In genomic region chr10:61080227-61080930, GRCm38 (mm10) we compare ENCODE assay signal across 8 mouse cellular contexts. TPM values are rescaled to one million over a fixed set of nuclear protein-coding genes. Genes with fewer than 3 reads are reported as not detected.
A peak's percentile ranks its signal among the peaks of the same experiment; 100 is the strongest.
DNase-seq lines count a peak whose midpoint lies in the region; ATAC-seq and TF ChIP-seq lines count a peak whose summit lies in the region.

No protein-coding gene starts in this region.

- H3K9me3 ChIP-seq in embryonic facial prominence, embryonic 12.5 days: no peaks in the 10 kb centered on the region
- H3K9me3 ChIP-seq in limb, embryonic 15.5 days: no peaks in the 10 kb centered on the region
- H3K9me3 ChIP-seq in midbrain, embryonic 15.5 days: no peaks in the 10 kb centered on the region

- no peak overlapping the region for H3K4me3 ChIP-seq in embryonic facial prominence, embryonic 12.5 days
- H3K4me3 ChIP-seq in limb, embryonic 15.5 days: peak overlapping the region; percentile 15; the same call in 1 of the 2 replicates
- H3K4me3 ChIP-seq in midbrain, embryonic 15.5 days: no peak overlapping the region
- H3K4me3 ChIP-seq in testis, adult 2 months (ENCODE audit: control insufficient read depth, low read depth, low read length): peak overlapping the region; percentile 7; the same call in 1 of the 2 replicates

- H3K4me1 ChIP-seq in embryonic facial prominence, embryonic 12.5 days: peaks cover 3% of the 10 kb centered on the region; the same call in 1 of the 2 replicates
- H3K4me1 ChIP-seq in limb, embryonic 15.5 days: peaks cover 9% of the 10 kb centered on the region
- H3K4me1 ChIP-seq in midbrain, embryonic 15.5 days: peaks cover 11% of the 10 kb centered on the region
- peaks cover 10% of the 10 kb centered on the region for H3K4me1 ChIP-seq in testis, adult 2 months (ENCODE audit: control insufficient read depth, insufficient read depth, low read length)

- no peak for TF ChIP-seq CTCF in testis, adult 2 months (IDR thresholded peaks at IDR 0.05; ENCODE audit: control insufficient read depth, insufficient read depth, insufficient replicate concordance, low read depth, low read length)

- no peaks in the 10 kb centered on the region for H3K36me3 ChIP-seq in embryonic facial prominence, embryonic 12.5 days
- H3K36me3 ChIP-seq in limb, embryonic 15.5 days: no peaks in the 10 kb centered on the region
- H3K36me3 ChIP-seq in midbrain, embryonic 15.5 days (replicated peaks): no peaks in the 10 kb centered on the region
- no peaks in the 10 kb centered on the region for H3K36me3 ChIP-seq in testis, adult 2 months (ENCODE audit: control insufficient read depth, insufficient read depth, low read length)

- DNase-seq in 3134 (ENCODE audit: extremely low read depth, insufficient read length, low spot score): peak; percentile 75
- peak; percentile 77 for DNase-seq in Muller cell, postnatal 12 days (ENCODE audit: inconsistent ontology term)
- peak; percentile 31 to 53 for DNase-seq in heart, adult 9 months (ENCODE audit: low spot score in 2 of 2)
- DNase-seq in kidney, adult 18-20 months: peak; percentile 35

- no peak overlapping the region for H3K27ac ChIP-seq in embryonic facial prominence, embryonic 12.5 days
- H3K27ac ChIP-seq in limb, embryonic 15.5 days: no peak overlapping the region
- H3K27ac ChIP-seq in midbrain, embryonic 15.5 days: peak overlapping the region; percentile 68
- H3K27ac ChIP-seq in testis, adult 2 months (ENCODE audit: control insufficient read depth, insufficient read depth, low read depth, low read length): no peak overlapping the region

- peak; percentile 91 for ATAC-seq in embryonic facial prominence, embryonic 12.5 days (ENCODE audit: insufficient number of reproducible peaks, insufficient read depth, low FRiP score, low TSS enrichment)
- peak; percentile 84; the same call in 1 of the 2 replicates for ATAC-seq in limb, embryonic 15.5 days (ENCODE audit: insufficient number of reproducible peaks, low FRiP score, low TSS enrichment, low read depth)
- peak; percentile 97 for ATAC-seq in midbrain, embryonic 15.5 days (replicated peaks)

- 40% methylated on average over 14 of the region's 14 CpGs for WGBS in embryonic facial prominence, embryonic 12.5 days
- WGBS in limb, embryonic 15.5 days: 38% methylated on average over 14 of the region's 14 CpGs
- WGBS in midbrain, embryonic 15.5 days: 42% methylated on average over 14 of the region's 14 CpGs

- no peak overlapping the region for H3K9ac ChIP-seq in embryonic facial prominence, embryonic 12.5 days
- H3K9ac ChIP-seq in limb, embryonic 15.5 days: no peak overlapping the region
- H3K9ac ChIP-seq in midbrain, embryonic 15.5 days: 0 out of 2 replicates have a peak overlapping the region, but pooled peaks have one; percentile 15

- TF ChIP-seq POLR2A in testis, adult 2 months (IDR thresholded peaks at IDR 0.05; ENCODE audit: control insufficient read depth, low read depth, low read length): peak; percentile 39; the same call in 1 of the 2 replicates

- peak overlapping the region; percentile 34 for H3K4me2 ChIP-seq in embryonic facial prominence, embryonic 12.5 days (replicated peaks)
- peak overlapping the region; percentile 34 for H3K4me2 ChIP-seq in limb, embryonic 15.5 days
- peak overlapping the region; percentile 35 for H3K4me2 ChIP-seq in midbrain, embryonic 15.5 days

- H3K27me3 ChIP-seq in embryonic facial prominence, embryonic 12.5 days: no peaks in the 10 kb centered on the region
- H3K27me3 ChIP-seq in limb, embryonic 15.5 days: no peaks in the 10 kb centered on the region
- H3K27me3 ChIP-seq in midbrain, embryonic 15.5 days (replicated peaks): no peaks in the 10 kb centered on the region
- no peaks in the 10 kb centered on the region for H3K27me3 ChIP-seq in testis, adult 2 months (ENCODE audit: control insufficient read depth, insufficient read depth, low read length)

RNA-seq across cellular contexts. Expression of gene Pcbd1, which starts 8.8 kb away (rescaled TPM):
- 11.8 and 12.8 TPM in 2 replicates for polyA plus RNA-seq in embryonic facial prominence, embryonic 12.5 days (2016; fragmentation: Nextera tagmentation; extraction: Ambion mirVana)
- polyA plus RNA-seq in limb, embryonic 15.5 days (2015; fragmentation: Nextera tagmentation; extraction: Ambion mirVana): 11.1 and 15.8 TPM in 2 replicates
- polyA plus RNA-seq in midbrain, embryonic 15.5 days (2015; fragmentation: Nextera tagmentation; extraction: Ambion mirVana): 40.7 and 44.2 TPM in 2 replicates
- polyA plus RNA-seq in testis, adult 2 months (2012; rRNA removed): 0.28 and 0.76 TPM in 2 replicates

Comparison
In these comparisons a context has a peak if more than half of its experiments do, and no peak if none do; other contexts are left out.
1. H3K4me3 ChIP-seq: peak in limb, embryonic 15.5 days (single experiment) and testis, adult 2 months (single experiment); none in embryonic facial prominence, embryonic 12.5 days (single experiment) and midbrain, embryonic 15.5 days (single experiment).
2. Peak in every context shown above with its lines, with median percentiles within 50 percentile points of each other: DNase-seq, ATAC-seq and H3K4me2 ChIP-seq.